Mouse (Mus musculus) hindbrain, embryonic 12.5 days (tissue): Measurements from ENCODE around the gene Prss38. TPM values are rescaled to one million over a fixed set of nuclear protein-coding genes. Genes with fewer than 3 reads are reported as not detected.
"Not testable (repeated sequence)": the region's sequence is repeated elsewhere in the genome, so short reads cannot be mapped to it uniquely, and the experiment has no call there.

Experiments
- ATAC-seq: fragments of 200-750 bp; cut with Nextera tagmentation; 2 replicates; pipeline ENCODE4 v1.8.0; 2017; ENCODE audit warnings: moderate TSS enrichment; ENCODE audit not compliant: low FRiP score
- H3K27ac ChIP-seq: fragments of 300-500 bp; sonication (generic); 2 replicates; pipeline ENCODE4 v1.5.1; 2016; ENCODE audit warnings: mild to moderate bottlenecking
- H3K27me3 ChIP-seq: fragments of 300-500 bp; sonication (generic); 2 replicates; pipeline ENCODE4 v1.6.1; 2016; ENCODE audit warnings: mild to moderate bottlenecking
- H3K36me3 ChIP-seq: fragments of 300-500 bp; sonication (generic); 2 replicates; pipeline ENCODE4 v1.6.1; 2016; ENCODE audit warnings: mild to moderate bottlenecking
- H3K4me1 ChIP-seq: fragments of 300-500 bp; sonication (generic); 2 replicates; pipeline ENCODE4 v1.6.1; 2016
- H3K4me2 ChIP-seq: fragments of 300-500 bp; sonication (generic); replicated peaks from 2 replicates; pipeline ENCODE4 v1.6.1; 2016; ENCODE audit warnings: mild to moderate bottlenecking
- H3K4me3 ChIP-seq: fragments of 300-500 bp; sonication (generic); 2 replicates; pipeline ENCODE4 v1.5.1; 2016; ENCODE audit warnings: mild to moderate bottlenecking
- H3K9ac ChIP-seq: fragments of 300-500 bp; sonication (generic); 2 replicates; pipeline ENCODE4 v1.6.1; 2016; ENCODE audit warnings: mild to moderate bottlenecking, moderate library complexity
- H3K9me3 ChIP-seq: fragments of 300-500 bp; sonication (generic); replicated peaks from 2 replicates; pipeline ENCODE4 v1.6.1; 2016; ENCODE audit warnings: mild to moderate bottlenecking
- WGBS: fragments of 180-500 bp; shearing (Covaris S2); methylation state at CpG from one replicate; pipeline ENCODE4 v1.1.7; 2016; 5-methylcytosine and 5-hydroxymethylcytosine counted together
- polyA plus RNA-seq: library from polyadenylated mRNA; unstranded; fragments of >200 nt; fragmentation: Nextera tagmentation; extraction: Ambion mirVana; gene quantifications from 2 replicates; pipeline ENCODE4 v1.2.1, GENCODE M21; 2016

Gene Prss38
- polyA plus RNA-seq, 1 experiment from 2014 or later = not detected

GRCm38 (mm10) chr11:59394451-59394850, 19.0 kb upstream of the Prss38 start:
- 91% methylated on average over 5 of the region's 5 CpGs for WGBS
- H3K9ac ChIP-seq = no peak overlapping the region
- H3K4me3 ChIP-seq = no peak overlapping the region
- no peak for ATAC-seq
- no peak overlapping the region for H3K27ac ChIP-seq
- H3K4me2 ChIP-seq = no peak overlapping the region
- no peaks in the 10 kb centered on the region for H3K9me3 ChIP-seq
- H3K27me3 ChIP-seq = no peaks in the 10 kb centered on the region
- 0 out of 2 replicates have a peak, but pooled peaks cover 9% of the 10 kb centered on the region for H3K4me1 ChIP-seq
- H3K36me3 ChIP-seq = no peaks in the 10 kb centered on the region

- Histone ChIP-seq H3K4me2 (no peak overlapping the region), H3K36me3 (no peaks in the 10 kb centered on the region), H3K27me3 (no peaks in the 10 kb centered on the region), H3K27ac (0 out of 2 replicates have a peak overlapping the region, but pooled peaks have one; percentile 25), H3K4me1 (0 out of 2 replicates have a peak, but pooled peaks cover 9% of the 10 kb centered on the region), H3K9me3 (no peaks in the 10 kb centered on the region), H3K9ac (no peak overlapping the region), H3K4me3 (no peak overlapping the region)
- no peak for ATAC-seq
- 32% methylated on average over 9 of the region's 9 CpGs for WGBS
Measured at GRCm38 (mm10) chr11:59393591-59393990, 18.1 kb upstream of the Prss38 start.

DNA sequence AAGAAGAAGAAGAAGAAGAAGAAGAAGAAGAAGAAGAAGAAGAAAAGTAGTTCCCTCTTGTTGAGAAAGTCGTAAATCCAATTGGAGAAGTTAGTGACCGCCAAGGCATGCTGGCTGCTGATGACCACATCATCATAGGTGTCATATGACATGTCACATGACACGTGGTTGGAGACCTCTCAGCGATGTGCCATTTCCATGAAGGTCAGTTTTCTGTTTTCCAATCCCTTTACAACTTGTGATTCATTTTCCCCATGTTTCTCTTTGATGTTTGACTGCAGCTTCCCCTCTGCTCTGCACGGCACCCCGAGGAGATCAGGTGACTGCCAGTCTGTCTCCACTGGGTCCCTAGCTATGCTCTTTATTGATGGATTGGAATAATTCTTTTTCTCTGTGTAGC, 16.8 kb upstream of the Prss38 start:
- no peak for ATAC-seq
- Histone ChIP-seq H3K4me3 (no peak overlapping the region), H3K27me3 (no peaks in the 10 kb centered on the region), H3K27ac (no peak overlapping the region), H3K9ac (no peak overlapping the region), H3K4me2 (no peak overlapping the region), H3K36me3 (no peaks in the 10 kb centered on the region), H3K9me3 (no peaks in the 10 kb centered on the region), H3K4me1 (peaks cover 10% of the 10 kb centered on the region; the same call in 1 of the 2 replicates)
- 68% methylated on average over 6 of the region's 6 CpGs for WGBS

DNA sequence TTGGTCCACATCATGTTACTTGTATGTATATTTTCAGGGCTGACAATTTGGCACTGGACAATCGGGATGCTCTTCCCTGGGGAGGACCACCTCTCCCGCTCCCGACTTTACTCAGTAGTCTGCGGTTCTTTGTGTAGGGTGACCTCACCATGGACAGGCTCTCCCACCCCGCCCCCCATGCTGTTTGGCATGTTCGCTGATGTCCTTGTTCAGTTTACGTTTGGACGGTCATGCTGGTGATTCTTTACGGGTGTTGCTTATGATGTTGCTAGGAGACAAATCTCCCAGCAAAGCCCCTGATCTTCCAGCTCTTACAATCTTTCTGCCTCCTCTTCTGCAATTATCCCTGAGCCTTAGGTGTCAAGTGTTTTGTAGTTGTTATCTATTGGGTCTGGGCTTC, 15.0 kb upstream of the Prss38 start:
- Histone ChIP-seq H3K4me3 (no peak overlapping the region), H3K27ac (no peak overlapping the region)
- 71% methylated on average over 9 of the region's 9 CpGs for WGBS

DNA sequence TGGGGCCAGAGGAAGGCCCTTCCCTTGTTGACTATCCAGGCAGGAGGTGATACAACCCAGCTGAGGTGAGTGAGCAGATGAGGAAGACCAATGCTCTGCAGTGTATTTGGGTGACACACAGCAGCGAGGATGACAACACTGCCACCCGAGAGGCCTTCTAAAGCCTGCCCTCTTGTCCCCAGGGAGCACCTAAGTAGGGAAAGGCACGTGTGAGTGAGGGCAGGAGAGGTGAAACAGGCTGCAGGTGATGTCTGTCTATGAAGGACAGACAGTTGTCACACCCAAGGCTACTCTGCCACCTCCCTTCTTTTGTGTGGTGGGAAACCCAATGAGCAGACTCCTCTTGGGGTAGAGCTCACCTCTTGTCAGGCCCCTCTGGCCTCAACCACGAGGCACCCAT, 14.2 kb upstream of the Prss38 start:
- H3K27me3 ChIP-seq = no peaks in the 10 kb centered on the region
- no peak for ATAC-seq
- 65% methylated on average over 4 of the region's 4 CpGs for WGBS
- no peak overlapping the region for H3K27ac ChIP-seq
- no peak overlapping the region for H3K4me3 ChIP-seq
- no peak overlapping the region for H3K9ac ChIP-seq
- H3K9me3 ChIP-seq = no peaks in the 10 kb centered on the region
- no peak overlapping the region for H3K4me2 ChIP-seq
- H3K4me1 ChIP-seq = peaks cover 22% of the 10 kb centered on the region
- no peaks in the 10 kb centered on the region for H3K36me3 ChIP-seq

More for the DNA sequence above, 15.0 kb upstream of the Prss38 start:
- Histone ChIP-seq H3K4me1 (peaks cover 14% of the 10 kb centered on the region; the same call in 1 of the 2 replicates), H3K4me2 (no peak overlapping the region), H3K36me3 (no peaks in the 10 kb centered on the region), H3K9me3 (no peaks in the 10 kb centered on the region), H3K9ac (no peak overlapping the region), H3K27me3 (no peaks in the 10 kb centered on the region)
- no peak for ATAC-seq

DNA sequence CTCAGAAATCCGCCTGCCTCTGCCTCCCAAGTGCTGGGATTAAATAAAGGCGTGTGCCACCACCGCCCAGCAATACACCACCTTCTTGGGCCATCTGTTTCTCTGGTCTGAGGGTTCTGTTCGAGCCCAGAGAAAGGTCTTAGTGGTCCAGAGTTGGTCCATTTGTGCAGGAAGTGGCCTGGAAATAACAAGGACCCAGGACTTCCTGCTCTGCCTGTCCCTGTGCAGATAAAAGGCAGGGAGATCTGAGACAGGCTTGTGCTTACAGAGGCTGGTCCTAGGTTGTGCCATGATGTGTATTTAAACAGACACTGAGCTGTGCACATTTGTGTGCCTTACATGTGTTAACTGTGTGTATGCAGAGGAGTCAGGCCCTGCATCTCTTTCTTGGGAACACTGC, 13.3 kb upstream of the Prss38 start:
- Histone ChIP-seq H3K9me3 (no peaks in the 10 kb centered on the region), H3K27me3 (no peaks in the 10 kb centered on the region), H3K4me3 (no peak overlapping the region), H3K4me2 (no peak overlapping the region), H3K36me3 (no peaks in the 10 kb centered on the region), H3K4me1 (peaks cover 27% of the 10 kb centered on the region), H3K9ac (no peak overlapping the region), H3K27ac (no peak overlapping the region)
- no peak for ATAC-seq
- WGBS = 82% methylated on average over 4 of the region's 4 CpGs

GRCm38 (mm10) chr11:59387471-59387870, 12.0 kb upstream of the Prss38 start:
- Histone ChIP-seq H3K9me3 (no peaks in the 10 kb centered on the region), H3K4me1 (peaks cover 22% of the 10 kb centered on the region), H3K36me3 (no peaks in the 10 kb centered on the region), H3K9ac (peak overlapping the region; percentile 38; the same call in 1 of the 2 replicates), H3K4me2 (no peak overlapping the region), H3K27me3 (no peaks in the 10 kb centered on the region), H3K4me3 (no peak overlapping the region), H3K27ac (no peak overlapping the region)
- ATAC-seq = no peak
- WGBS = 56% methylated on average over 4 of the region's 4 CpGs

DNA sequence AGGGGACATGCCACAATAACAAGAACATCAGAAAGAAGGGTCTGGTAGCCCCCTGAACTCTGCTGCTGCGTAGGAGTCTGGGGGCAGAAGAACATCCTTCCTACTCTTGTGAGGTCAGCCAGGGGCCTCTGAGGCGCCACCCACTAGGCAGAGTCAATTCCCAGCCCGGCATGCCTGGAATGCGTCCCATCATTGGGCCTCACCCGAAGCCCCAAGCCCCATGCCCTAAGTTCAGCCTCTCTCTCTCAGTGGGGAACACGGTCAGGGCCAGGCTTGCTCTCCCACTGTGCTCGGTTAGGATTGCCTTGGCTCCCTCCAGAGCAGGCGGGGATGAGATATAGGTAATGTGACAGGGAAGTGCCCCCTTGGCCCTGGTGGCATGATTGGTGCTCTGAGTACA, 9.7 kb upstream of the Prss38 start:
- Histone ChIP-seq H3K36me3 (no peaks in the 10 kb centered on the region), H3K27ac (no peak overlapping the region), H3K27me3 (no peaks in the 10 kb centered on the region), H3K4me2 (no peak overlapping the region), H3K9ac (no peak overlapping the region), H3K4me3 (no peak overlapping the region), H3K9me3 (no peaks in the 10 kb centered on the region), H3K4me1 (peaks cover 22% of the 10 kb centered on the region)
- ATAC-seq = no peak
- 5% methylated on average over 8 of the region's 8 CpGs for WGBS

DNA sequence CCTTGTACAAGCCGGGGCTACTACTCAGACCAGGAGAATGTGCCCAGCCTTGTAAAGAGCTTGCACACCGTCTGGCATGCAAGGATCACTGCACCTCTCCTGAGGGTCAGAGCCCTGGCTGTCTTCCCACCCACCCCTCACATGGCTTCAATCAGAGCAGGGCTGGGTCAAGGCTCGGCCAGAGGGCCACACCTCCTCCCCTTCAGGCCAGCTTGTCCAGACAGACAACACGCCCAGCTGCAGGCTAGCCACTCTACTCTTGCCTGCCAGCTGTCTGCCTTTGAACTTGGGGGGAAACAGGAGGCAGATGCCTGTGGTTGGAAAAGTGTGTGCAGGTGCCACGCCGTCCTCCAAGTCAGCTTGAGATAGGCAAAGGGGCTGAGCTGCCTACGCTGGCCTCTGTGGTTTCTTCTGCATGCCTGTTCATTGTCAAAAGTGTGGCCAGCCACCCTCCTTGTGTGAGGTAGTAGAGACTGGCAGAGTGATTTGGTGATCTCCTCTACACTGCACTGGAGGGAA, 9.0 kb upstream of the Prss38 start:
- 41% methylated on average over 7 of the region's 7 CpGs for WGBS
- H3K9ac ChIP-seq = no peak overlapping the region
- peaks cover 22% of the 10 kb centered on the region for H3K4me1 ChIP-seq
- no peaks in the 10 kb centered on the region for H3K36me3 ChIP-seq
- no peak overlapping the region for H3K4me2 ChIP-seq
- no peak overlapping the region for H3K4me3 ChIP-seq
- no peak for ATAC-seq
- no peaks in the 10 kb centered on the region for H3K9me3 ChIP-seq
- H3K27me3 ChIP-seq = no peaks in the 10 kb centered on the region
- H3K27ac ChIP-seq = no peak overlapping the region

DNA sequence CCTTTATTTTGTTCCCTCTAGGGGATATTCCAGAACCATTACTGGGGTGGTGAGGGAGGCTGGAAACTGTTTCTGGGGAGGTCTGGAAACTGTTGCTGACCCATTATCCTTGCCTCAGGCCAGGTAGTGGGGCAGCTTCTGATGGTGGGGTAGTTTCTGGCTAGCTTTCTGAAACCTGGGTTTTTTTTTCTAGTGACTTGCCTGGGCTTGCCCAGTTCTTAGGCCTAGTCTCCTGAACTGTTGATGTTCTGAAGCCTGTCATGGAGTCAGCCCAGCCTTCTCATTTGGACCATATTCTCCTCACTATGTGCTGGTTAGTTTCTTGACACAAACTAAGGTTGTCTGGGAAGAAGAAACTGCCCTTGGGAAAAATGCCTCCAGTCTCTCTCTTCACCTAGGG, 4.1 kb upstream of the Prss38 start:
- Histone ChIP-seq H3K4me2 (no peak overlapping the region), H3K27ac (no peak overlapping the region), H3K9ac (no peak overlapping the region), H3K4me3 (no peak overlapping the region), H3K4me1 (peaks cover 6% of the 10 kb centered on the region), H3K27me3 (no peaks in the 10 kb centered on the region), H3K36me3 (no peaks in the 10 kb centered on the region), H3K9me3 (no peaks in the 10 kb centered on the region)
- no peak for ATAC-seq

DNA sequence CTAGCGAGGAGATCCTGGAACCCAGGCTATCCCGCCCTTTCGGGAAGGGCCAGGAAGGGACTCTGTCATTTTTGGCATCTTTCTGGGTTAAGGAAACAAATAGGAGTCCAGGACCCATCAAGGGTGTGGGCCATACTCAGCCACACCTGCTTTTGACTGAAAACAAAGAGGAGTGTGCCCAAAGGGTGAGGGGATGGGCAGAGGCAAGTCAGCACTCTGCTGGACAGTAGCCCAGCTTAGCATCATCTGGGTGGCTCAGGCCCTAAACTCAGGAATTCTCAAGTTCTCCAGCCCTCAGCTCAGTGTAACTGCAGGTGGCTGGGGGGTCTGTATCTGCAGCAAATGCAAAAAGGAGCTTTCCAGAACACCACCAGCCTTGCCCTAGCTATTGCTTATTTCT, 2.5 kb upstream of the Prss38 start:
- Histone ChIP-seq H3K36me3 (no peaks in the 10 kb centered on the region), H3K4me1 (no peaks in the 10 kb centered on the region), H3K4me3 (no peak overlapping the region), H3K27ac (no peak overlapping the region), H3K9ac (no peak overlapping the region), H3K9me3 (no peaks in the 10 kb centered on the region), H3K27me3 (no peaks in the 10 kb centered on the region), H3K4me2 (no peak overlapping the region)
- WGBS = 84% methylated on average over 3 of the region's 3 CpGs
- ATAC-seq = no peak

GRCm38 (mm10) chr11:59369848-59370247, 5.6 kb downstream of the Prss38 start:
- no peak overlapping the region for H3K27ac ChIP-seq
- H3K9me3 ChIP-seq = no peaks in the 10 kb centered on the region
- peaks cover 15% of the 10 kb centered on the region; the same call in 1 of the 2 replicates for H3K4me1 ChIP-seq
- H3K36me3 ChIP-seq = no peaks in the 10 kb centered on the region
- no peak overlapping the region for H3K4me2 ChIP-seq
- H3K27me3 ChIP-seq = no peaks in the 10 kb centered on the region
- no peak for ATAC-seq
- no peak overlapping the region for H3K4me3 ChIP-seq
- H3K9ac ChIP-seq = no peak overlapping the region
- 78% methylated on average over 11 of the region's 11 CpGs for WGBS

DNA sequence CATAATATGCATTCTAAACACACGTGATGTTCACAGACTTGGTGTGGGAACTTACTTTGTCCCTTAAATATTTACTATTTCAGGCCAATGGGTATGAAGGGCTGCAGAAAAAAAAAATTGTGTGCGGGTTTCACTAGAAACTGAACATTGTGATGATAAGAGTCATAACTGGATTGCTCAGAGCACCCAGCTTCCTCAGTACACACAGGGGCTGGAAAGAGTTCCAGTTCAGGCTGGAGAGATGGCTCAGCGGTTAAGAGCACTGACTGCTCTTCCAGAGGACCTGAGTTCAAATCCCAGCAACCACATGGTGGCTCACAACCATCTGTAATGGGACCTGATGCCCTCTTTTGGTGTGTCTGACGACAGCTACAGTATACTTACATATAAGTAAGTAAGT, 7.5 kb downstream of the Prss38 start:
- 93% methylated on average over 4 of the region's 4 CpGs for WGBS
- H3K9ac ChIP-seq, H3K4me3 ChIP-seq, H3K9me3 ChIP-seq, H3K36me3 ChIP-seq, H3K27me3 ChIP-seq, H3K4me2 ChIP-seq, ATAC-seq, H3K27ac ChIP-seq: not testable (repeated sequence)
- peaks cover 18% of the 10 kb centered on the region; the same call in 1 of the 2 replicates for H3K4me1 ChIP-seq
